Mouse (Mus musculus): ENCODE results near the gene Emx2. TPM values are rescaled to one million over a fixed set of nuclear protein-coding genes. Genes with fewer than 3 reads are reported as not detected.

Emx2 gene
- total RNA-seq, 1 experiment = 0.36 TPM

DNA sequence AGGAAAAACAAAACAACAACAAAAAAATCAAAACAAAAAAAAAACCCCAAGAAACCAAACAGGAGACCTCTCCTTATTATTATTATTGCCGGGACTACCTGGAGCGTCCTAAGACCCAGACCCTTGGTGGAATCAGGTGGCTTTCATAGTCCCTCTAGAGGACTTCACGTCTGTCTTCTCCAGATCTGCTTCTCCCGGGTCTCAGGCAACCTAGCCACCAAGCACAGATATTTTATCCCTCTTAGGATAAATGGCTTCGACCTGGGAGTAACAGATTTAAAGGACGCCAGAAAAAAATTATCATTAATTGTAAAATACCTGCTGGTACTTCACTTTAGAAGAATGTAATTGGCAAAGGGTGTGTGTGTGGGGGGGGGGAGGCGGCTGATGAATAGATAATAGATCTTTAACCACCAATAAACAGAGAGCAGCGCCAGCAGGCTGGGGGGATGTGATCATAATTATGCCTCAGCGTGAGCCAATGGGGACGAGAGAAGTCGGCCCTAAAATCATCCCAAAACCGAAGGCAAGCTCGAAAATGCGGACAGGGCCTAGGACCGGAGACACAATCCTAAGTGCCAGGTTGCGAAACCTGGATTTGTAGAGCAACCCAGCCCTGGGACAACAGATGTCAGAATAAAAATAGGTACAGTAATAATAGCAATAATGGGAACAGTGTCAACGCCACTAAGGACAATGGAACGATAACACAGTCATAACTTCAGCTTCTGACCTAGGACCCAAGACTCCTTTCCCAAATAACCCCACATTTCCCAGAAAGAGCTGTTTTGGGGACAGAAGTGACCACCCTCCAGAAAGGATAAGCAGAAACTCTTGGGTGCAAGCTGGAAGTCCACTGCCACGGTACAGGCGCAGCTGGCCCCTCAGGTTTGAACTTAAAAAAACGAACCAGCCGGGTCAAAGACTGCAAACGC is 894 bp upstream of the Emx2 start:
- no peak for DNase-seq (ENCODE audit: low read depth, low spot score)
- Histone ChIP-seq H3K9me3 (ENCODE audit: control insufficient read depth, insufficient read depth, low read depth, low read length) (no peaks in the 10 kb centered on the region), H3K9ac (ENCODE audit: insufficient read depth, low read depth, low read length, poor library complexity, severe bottlenecking) (no peak overlapping the region), H3K27ac (ENCODE audit: insufficient read depth, low read depth, low read length, poor library complexity, severe bottlenecking) (no peak overlapping the region), H3K36me3 (ENCODE audit: control insufficient read depth, insufficient read depth, low read length, poor library complexity, severe bottlenecking) (no peaks in the 10 kb centered on the region), H3K4me1 (ENCODE audit: control insufficient read depth in 2 of 2, insufficient read depth in 2 of 2, low read length in 2 of 2, poor library complexity in 1 of 2) (peaks cover 0 to 4% of the 10 kb centered on the region in 2 experiments; a peak in 1 of 4 replicates), H3K4me3 (ENCODE audit: insufficient read depth in 1 of 2, low read depth in 1 of 2, low read length in 2 of 2, poor library complexity in 1 of 2, severe bottlenecking in 1 of 2) (peak overlapping the region; percentile 43 to 53; a peak in 2 of 4 replicates)
- in situ Hi-C loops (cut with MboI; ENCODE audit: low sequenced_read_pairs in 2 of 2, unreplicated experiment in 2 of 2) = no loop called here
- TF ChIP-seq ZC3H11A (IDR thresholded peaks at IDR 0.05; ENCODE audit: borderline replicate concordance, low read depth, low read length) = no peak
- no peak for TF ChIP-seq CHD2 (IDR thresholded peaks at IDR 0.05; ENCODE audit: low read depth, low read length)
- TF ChIP-seq HCFC1 (IDR thresholded peaks at IDR 0.05; ENCODE audit: borderline replicate concordance, insufficient read depth, low read length) = no peak
- no peak for TF ChIP-seq ZNF384 (IDR thresholded peaks at IDR 0.05; ENCODE audit: low read depth, low read length)
- TF ChIP-seq MAFK (IDR thresholded peaks at IDR 0.05; ENCODE audit: insufficient read depth, low read depth, low read length) = no peak

DNA sequence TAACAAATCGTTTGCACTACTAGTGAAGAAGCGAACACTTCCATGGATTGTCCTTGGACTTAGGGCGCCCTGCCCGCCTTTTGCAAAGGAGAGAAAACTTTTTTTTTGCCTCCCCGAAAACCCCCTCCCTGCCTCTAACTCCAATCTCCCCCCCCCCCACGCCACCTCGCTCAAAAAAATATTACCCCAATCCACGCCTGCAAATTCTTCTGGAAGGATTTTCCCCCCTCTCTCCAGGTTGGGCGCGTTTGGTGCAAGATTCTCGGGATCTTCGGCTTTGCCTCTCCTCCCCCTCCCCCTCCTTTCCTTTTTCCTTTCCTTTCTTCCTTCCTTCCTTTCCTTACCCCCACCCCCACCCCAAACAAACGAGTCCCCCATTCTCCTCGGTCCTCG is 567 bp downstream of the Emx2 start:
- Histone ChIP-seq H3K9me3 (ENCODE audit: control insufficient read depth, insufficient read depth, low read depth, low read length) (no peaks in the 10 kb centered on the region), H3K4me3 (ENCODE audit: insufficient read depth in 1 of 2, low read depth in 1 of 2, low read length in 2 of 2, poor library complexity in 1 of 2, severe bottlenecking in 1 of 2) (peak overlapping the region; percentile 27 to 53), H3K9ac (ENCODE audit: insufficient read depth, low read depth, low read length, poor library complexity, severe bottlenecking) (peak overlapping the region; percentile 35; the same call in 1 of the 2 replicates), H3K27ac (ENCODE audit: insufficient read depth, low read depth, low read length, poor library complexity, severe bottlenecking) (no peak overlapping the region), H3K4me1 (ENCODE audit: control insufficient read depth in 2 of 2, insufficient read depth in 2 of 2, low read length in 2 of 2, poor library complexity in 1 of 2) (peaks cover 0 to 4% of the 10 kb centered on the region in 2 experiments; a peak in 1 of 4 replicates), H3K36me3 (ENCODE audit: control insufficient read depth, insufficient read depth, low read length, poor library complexity, severe bottlenecking) (no peaks in the 10 kb centered on the region)
- no peak for DNase-seq (ENCODE audit: low read depth, low spot score)
- in situ Hi-C loops (cut with MboI; ENCODE audit: low sequenced_read_pairs in 2 of 2, unreplicated experiment in 2 of 2) = no loop called here
- TF ChIP-seq MAFK (IDR thresholded peaks at IDR 0.05; ENCODE audit: insufficient read depth, low read depth, low read length) (no peak), HCFC1 (IDR thresholded peaks at IDR 0.05; ENCODE audit: borderline replicate concordance, insufficient read depth, low read length) (no peak), ZC3H11A (IDR thresholded peaks at IDR 0.05; ENCODE audit: borderline replicate concordance, low read depth, low read length) (no peak), CHD2 (IDR thresholded peaks at IDR 0.05; ENCODE audit: low read depth, low read length) (no peak)

DNA sequence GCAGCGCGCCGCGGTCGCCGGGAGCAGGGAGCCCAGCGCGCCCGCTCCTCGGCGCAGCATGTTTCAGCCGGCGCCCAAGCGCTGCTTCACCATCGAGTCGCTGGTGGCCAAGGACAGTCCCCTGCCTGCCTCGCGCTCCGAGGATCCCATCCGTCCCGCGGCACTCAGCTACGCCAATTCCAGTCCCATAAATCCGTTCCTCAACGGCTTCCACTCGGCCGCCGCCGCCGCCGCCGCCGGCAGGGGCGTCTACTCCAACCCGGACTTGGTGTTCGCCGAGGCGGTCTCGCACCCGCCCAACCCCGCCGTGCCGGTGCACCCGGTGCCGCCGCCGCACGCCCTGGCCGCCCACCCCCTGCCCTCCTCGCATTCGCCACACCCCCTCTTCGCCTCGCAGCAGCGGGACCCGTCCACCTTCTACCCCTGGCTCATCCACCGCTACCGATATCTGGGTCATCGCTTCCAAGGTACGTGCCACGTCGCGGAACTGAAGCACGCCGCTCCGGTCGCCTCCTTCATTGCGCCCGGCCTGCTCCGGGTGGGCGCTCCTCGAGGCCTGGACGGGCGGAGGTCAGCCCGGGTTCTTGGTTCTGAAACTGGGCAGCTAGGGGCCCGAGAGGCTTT is 1.1 kb downstream of the Emx2 start:
- peak overlapping the region in 1 of 2 experiments; percentile 53; a peak in 2 of 4 replicates for H3K4me3 ChIP-seq (ENCODE audit: insufficient read depth in 1 of 2, low read depth in 1 of 2, low read length in 2 of 2, poor library complexity in 1 of 2, severe bottlenecking in 1 of 2)
- DNase-seq (ENCODE audit: low read depth, low spot score) = no peak
- no peak overlapping the region for H3K27ac ChIP-seq (ENCODE audit: insufficient read depth, low read depth, low read length, poor library complexity, severe bottlenecking)

DNA sequence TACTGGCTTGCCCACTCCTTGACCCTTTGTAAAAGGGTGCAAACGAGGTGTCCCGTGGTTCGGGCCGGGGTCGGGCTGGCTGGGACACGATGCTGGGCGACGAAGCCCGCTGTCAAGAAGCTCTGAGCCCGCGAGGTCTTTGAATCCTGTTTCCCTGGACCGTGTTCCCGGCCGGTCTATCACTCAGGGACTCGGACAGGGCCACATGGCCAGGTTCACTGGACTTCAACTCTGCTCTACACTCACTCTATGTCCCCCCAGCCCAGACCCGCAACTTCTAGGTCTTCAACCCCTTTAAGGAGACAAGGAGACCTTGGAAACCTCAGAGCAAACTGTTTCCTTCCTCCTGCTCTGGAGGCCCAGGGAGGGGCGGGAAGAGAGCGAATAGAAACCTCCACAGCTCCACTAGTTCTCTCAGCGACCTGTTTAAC is 1.7 kb downstream of the Emx2 start:
- no peak overlapping the region for H3K27ac ChIP-seq (ENCODE audit: insufficient read depth, low read depth, low read length, poor library complexity, severe bottlenecking)
- no peaks in the 10 kb centered on the region for H3K9me3 ChIP-seq (ENCODE audit: control insufficient read depth, insufficient read depth, low read depth, low read length)
- TF ChIP-seq ZC3H11A (IDR thresholded peaks at IDR 0.05; ENCODE audit: borderline replicate concordance, low read depth, low read length) (no peak), HCFC1 (IDR thresholded peaks at IDR 0.05; ENCODE audit: borderline replicate concordance, insufficient read depth, low read length) (no peak), CHD2 (IDR thresholded peaks at IDR 0.05; ENCODE audit: low read depth, low read length) (no peak), ZNF384 (IDR thresholded peaks at IDR 0.05; ENCODE audit: low read depth, low read length) (no peak), MAFK (IDR thresholded peaks at IDR 0.05; ENCODE audit: insufficient read depth, low read depth, low read length) (no peak)
- no peak overlapping the region for H3K9ac ChIP-seq (ENCODE audit: insufficient read depth, low read depth, low read length, poor library complexity, severe bottlenecking)
- H3K4me3 ChIP-seq (ENCODE audit: insufficient read depth in 1 of 2, low read depth in 1 of 2, low read length in 2 of 2, poor library complexity in 1 of 2, severe bottlenecking in 1 of 2) = peak overlapping the region in 1 of 2 experiments; percentile 53; a peak in 1 of 4 replicates
- H3K4me1 ChIP-seq (ENCODE audit: control insufficient read depth in 2 of 2, insufficient read depth in 2 of 2, low read length in 2 of 2, poor library complexity in 1 of 2) = peaks cover 0 to 4% of the 10 kb centered on the region in 2 experiments; a peak in 1 of 4 replicates
- no peaks in the 10 kb centered on the region for H3K36me3 ChIP-seq (ENCODE audit: control insufficient read depth, insufficient read depth, low read length, poor library complexity, severe bottlenecking)
- DNase-seq (ENCODE audit: low read depth, low spot score) = no peak
- in situ Hi-C loops (cut with MboI; ENCODE audit: low sequenced_read_pairs in 2 of 2, unreplicated experiment in 2 of 2) = loop anchor here (5.0 kb wide), 2 partner anchors 288 to 293 kb away; partner anchors contain the start of gene Vax1 (in 1 of the 2)

More for the DNA sequence above, 1.1 kb downstream of the Emx2 start:
- peaks cover 0 to 4% of the 10 kb centered on the region in 2 experiments; a peak in 1 of 4 replicates for H3K4me1 ChIP-seq (ENCODE audit: control insufficient read depth in 2 of 2, insufficient read depth in 2 of 2, low read length in 2 of 2, poor library complexity in 1 of 2)
- H3K9ac ChIP-seq (ENCODE audit: insufficient read depth, low read depth, low read length, poor library complexity, severe bottlenecking) = peak overlapping the region; percentile 35; the same call in 1 of the 2 replicates
- no peaks in the 10 kb centered on the region for H3K36me3 ChIP-seq (ENCODE audit: control insufficient read depth, insufficient read depth, low read length, poor library complexity, severe bottlenecking)
- in situ Hi-C loops (cut with MboI; ENCODE audit: low sequenced_read_pairs in 2 of 2, unreplicated experiment in 2 of 2) = no loop called here
- H3K9me3 ChIP-seq (ENCODE audit: control insufficient read depth, insufficient read depth, low read depth, low read length) = no peaks in the 10 kb centered on the region
- TF ChIP-seq HCFC1 (IDR thresholded peaks at IDR 0.05; ENCODE audit: borderline replicate concordance, insufficient read depth, low read length) (no peak), CHD2 (IDR thresholded peaks at IDR 0.05; ENCODE audit: low read depth, low read length) (no peak), ZNF384 (IDR thresholded peaks at IDR 0.05; ENCODE audit: low read depth, low read length) (no peak), MAFK (IDR thresholded peaks at IDR 0.05; ENCODE audit: insufficient read depth, low read depth, low read length) (no peak), ZC3H11A (IDR thresholded peaks at IDR 0.05; ENCODE audit: borderline replicate concordance, low read depth, low read length) (no peak)

All from ES-E14 (cell line).